Mouse (Mus musculus): ENCODE measurements around the gene Hspb3.

DNA sequence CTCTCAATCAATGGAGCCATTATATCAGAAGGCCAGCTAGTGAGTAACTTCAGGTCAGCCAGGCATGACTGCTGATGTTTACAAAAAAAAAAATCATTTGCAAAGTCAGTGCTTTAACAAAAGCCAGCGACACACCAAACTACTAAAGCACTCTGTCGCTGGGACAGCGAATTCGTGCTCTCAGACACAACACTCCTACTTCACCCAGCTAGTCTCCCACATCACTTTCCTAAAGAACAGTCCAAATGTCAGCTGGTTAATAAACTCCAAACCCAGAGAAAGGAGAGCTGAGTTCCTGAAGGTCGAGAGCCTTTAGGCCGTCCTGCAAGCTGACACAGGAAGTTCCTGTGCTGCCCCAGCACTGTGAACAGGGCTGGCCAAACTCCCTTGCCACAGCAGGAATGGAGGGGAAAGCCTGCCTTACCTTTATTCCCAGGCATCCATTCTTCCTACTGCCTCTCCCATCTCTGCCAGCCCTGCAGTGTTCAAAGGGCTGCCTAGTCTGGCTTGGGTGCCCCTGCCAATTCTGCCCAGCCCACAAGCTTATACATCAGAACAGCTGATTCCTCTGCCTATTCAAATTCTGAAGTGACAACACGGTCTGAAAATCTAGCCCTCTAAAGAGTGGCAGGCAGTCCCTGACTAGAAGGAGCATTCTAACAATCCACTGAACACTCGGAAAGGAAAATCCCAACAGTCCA lies 47.4 kb downstream of the Hspb3 start:
- TF ChIP-seq POLR2A (IDR thresholded peaks at IDR 0.05; ENCODE audit: borderline replicate concordance, extremely low read depth, insufficient read depth, insufficient read length, poor library complexity, severe bottlenecking) = no peak
- no peak for TF ChIP-seq CTCF (IDR thresholded peaks at IDR 0.05; ENCODE audit: borderline replicate concordance, extremely low read depth, insufficient read depth, insufficient read length)
